Mouse (Mus musculus) left cerebral cortex, postnatal 14 days (tissue): ENCODE data around the gene Zmiz1. TPM values are rescaled to one million over a fixed set of nuclear protein-coding genes. Genes with fewer than 3 reads are reported as not detected.

Experiments used
- DNase-seq, 2 experiments: peaks; one replicate each; pipeline ENCODE4 v3.0.0; 2021 to 2022; ENCODE audit warnings: low spot score in 2 of 2, mixed read lengths in 1 of 2
- intact Hi-C: fragments of 180-260 bp; cut with DNase I; formaldehyde crosslinking; loops from one replicate; pipeline ENCODE4 v1.15.1; 2025
- total RNA-seq, 2 experiments: library from RNA; stranded (reverse); gene quantifications; 2 replicates each; pipeline ENCODE4 v1.2.3; 2021

Zmiz1 gene
- total RNA-seq, 2 experiments from 2014 or later: 86.2 to 98.9 TPM

DNA sequence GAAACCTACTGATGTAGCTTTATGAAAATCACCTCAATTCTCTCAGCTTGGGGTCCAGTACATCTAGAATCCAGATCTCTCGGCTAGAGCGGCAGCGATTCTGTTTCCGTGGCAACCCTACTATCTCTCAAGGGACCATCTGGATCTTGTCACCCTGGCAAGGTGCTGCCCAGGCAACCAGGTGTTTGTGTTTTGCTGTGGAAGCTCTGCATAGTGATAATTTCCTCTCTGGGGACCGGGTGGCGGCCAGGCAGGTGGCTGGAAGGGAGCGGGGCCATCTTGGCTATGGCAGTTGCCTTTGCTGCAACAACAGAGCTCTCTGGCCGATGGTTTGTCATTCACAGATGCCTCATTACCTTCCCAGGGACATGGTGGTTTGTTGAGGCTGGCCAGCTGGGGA is 134.9 kb downstream of the Zmiz1 start:
- no peak for DNase-seq
- intact Hi-C loops: no loop called here

- intact Hi-C loops: no loop called here
- DNase-seq: no peak
Measured at GRCm38 (mm10) chr14:25594611-25595010, 135.6 kb downstream of the Zmiz1 start.

GRCm38 (mm10) chr14:25598960-25599359 is 140.0 kb downstream of the Zmiz1 start:
- intact Hi-C loops: no loop called here
- DNase-seq: no peak

- intact Hi-C loops: no loop called here
- DNase-seq: no peak
Measured at GRCm38 (mm10) chr14:25599934-25600333, 140.9 kb downstream of the Zmiz1 start.

GRCm38 (mm10) chr14:25600358-25600757 is 141.4 kb downstream of the Zmiz1 start:
- intact Hi-C loops: no loop called here
- no peak for DNase-seq

- intact Hi-C loops: no loop called here
- no peak for DNase-seq
Measured at GRCm38 (mm10) chr14:25600951-25601350, 142.0 kb downstream of the Zmiz1 start.

DNA sequence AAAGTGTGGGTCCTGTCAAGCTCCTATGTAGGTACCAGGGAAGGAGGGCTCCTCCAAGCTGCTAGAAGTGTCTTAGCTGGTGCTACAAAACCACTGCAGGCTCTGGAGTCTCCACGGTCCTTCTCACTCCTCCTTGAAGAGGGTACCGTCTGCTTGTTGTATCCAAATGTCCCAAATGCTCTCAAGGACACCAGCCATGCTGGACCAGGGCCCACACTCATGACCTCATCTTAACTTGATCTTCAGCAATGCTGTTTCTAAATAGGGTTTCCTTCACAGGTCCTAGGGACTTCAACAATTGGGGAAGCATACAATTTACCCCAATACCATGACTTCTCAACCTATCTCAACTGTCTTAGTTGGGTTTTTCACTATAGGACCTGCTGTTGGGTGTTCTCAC is 143.0 kb downstream of the Zmiz1 start:
- intact Hi-C loops: no loop called here
- no peak for DNase-seq

DNA sequence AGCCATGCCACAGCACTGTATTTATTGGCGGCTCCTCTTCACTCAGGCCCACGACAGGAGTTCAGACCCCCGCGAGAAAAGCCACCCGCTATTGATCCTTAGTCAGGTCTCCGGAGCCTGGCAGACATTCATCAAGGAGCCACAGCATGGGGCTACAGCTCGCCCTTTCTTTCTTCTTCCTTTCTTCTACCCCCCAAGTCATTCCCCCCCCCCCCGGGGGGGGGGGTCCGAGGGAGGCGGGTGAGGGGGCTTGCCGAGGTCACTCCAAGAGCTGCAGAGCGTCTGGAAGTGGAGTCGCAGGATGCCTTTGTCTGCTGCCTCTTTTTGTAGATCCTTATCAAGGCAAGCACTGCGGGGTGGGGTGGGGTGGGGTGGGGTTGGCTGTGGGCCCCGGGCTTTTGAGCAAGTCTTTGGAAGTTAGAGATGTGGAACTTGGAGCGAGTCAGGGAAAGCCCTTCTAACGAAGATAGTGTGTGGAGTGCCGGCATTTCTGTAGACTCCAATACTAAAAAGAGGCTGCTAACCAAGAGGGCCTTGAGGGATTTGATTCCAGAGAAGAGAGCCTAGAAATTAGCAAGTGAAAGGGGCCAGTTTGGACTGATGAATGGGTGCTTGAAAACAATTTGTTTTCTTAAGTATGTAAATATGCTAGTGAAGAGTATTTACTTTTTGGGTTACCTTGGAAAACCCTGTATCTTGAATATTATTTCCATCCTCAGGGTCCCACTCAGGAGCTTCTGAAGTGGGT is 145.6 kb downstream of the Zmiz1 start:
- intact Hi-C loops: loop anchor here (5.0 kb wide), 1 partner anchor 38 kb away; no protein-coding TSS in a partner anchor
- no peak for DNase-seq

DNA sequence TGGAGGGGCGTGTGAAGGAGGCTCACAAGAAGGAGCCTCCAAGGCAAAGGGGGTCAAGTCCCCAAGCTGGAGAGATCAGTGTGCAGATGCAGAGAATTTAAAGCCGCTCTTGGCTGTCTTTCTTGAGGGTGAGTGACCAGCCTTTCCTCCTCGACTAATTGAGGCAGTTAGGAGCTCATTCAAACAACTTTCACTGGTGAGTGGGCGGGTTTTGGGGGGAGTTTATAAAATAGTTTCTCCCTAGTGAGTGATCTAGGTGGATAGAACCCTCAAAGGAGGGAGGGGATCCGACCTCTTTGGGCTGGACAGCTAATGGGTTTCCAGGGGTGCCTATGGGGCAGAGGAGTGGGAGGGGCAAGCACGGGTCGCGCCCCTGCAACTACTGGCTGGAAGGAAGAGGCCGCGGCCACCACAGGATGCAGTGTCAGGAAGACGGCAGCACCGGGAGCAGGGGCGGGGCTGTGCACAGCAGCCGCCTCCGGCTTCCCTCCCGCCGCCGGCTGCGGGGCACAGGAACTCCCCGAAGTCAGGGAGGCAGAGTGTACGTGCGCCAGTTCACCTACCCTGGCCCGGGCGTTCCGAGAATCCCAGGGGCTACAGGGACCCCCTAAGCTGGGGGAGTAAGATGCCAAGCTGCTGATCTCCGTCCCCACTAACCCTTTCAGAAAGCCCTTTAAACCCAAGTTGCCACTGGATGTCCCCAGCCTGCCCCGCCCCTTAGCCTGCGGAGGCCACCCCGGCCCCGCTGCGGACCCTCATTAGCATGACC is 147.6 kb downstream of the Zmiz1 start:
- intact Hi-C loops: loop anchor here (5.0 kb wide), 1 partner anchor 36 kb away; no protein-coding TSS in a partner anchor
- peak; percentile 53 to 60 for DNase-seq

- intact Hi-C loops: loop anchor here (5.0 kb wide), 1 partner anchor 35 kb away; no protein-coding TSS in a partner anchor
- DNase-seq: peak; percentile 65 to 74
Measured at GRCm38 (mm10) chr14:25607141-25607967, 148.4 kb downstream of the Zmiz1 start.

- peak; percentile 58 to 60 for DNase-seq
- intact Hi-C loops: loop anchor here (2.0 to 5.0 kb wide), 2 partner anchors 34 to 59 kb away; no protein-coding TSS in a partner anchor
Measured at GRCm38 (mm10) chr14:25607968-25608491, 149.0 kb downstream of the Zmiz1 start.

- intact Hi-C loops: loop anchor here (2.0 to 5.0 kb wide), 2 partner anchors 34 to 58 kb away; no protein-coding TSS in a partner anchor
- DNase-seq: no peak
Measured at GRCm38 (mm10) chr14:25608618-25609017, 149.6 kb downstream of the Zmiz1 start.

DNA sequence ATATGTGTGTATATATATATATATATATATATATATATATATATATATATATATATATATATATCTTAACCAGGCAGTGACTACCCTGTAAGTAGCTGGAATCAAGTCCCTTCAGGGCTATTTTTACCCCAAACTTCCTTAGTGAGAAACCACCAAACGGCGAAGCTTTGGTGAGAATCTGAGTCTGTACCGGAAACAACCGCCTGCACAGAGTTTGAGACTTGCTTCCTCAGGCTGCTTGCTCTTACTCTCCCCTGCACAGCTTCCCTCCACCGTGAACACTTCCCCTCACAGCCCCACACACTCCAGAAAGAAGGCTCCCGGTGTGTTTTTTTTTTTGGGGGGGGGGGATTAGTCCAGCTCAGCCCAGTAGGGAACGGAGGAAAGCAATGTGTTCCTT is 150.4 kb downstream of the Zmiz1 start:
- intact Hi-C loops: loop anchor here (2.0 to 5.0 kb wide), 2 partner anchors 33 to 57 kb away; no protein-coding TSS in a partner anchor
- DNase-seq: peak; percentile 54 to 58

- no peak for DNase-seq
- intact Hi-C loops: no loop called here
Measured at GRCm38 (mm10) chr14:25610396-25611158, 151.6 kb downstream of the Zmiz1 start.

- DNase-seq: no peak
- intact Hi-C loops: no loop called here
Measured at GRCm38 (mm10) chr14:25611159-25611697, 152.2 kb downstream of the Zmiz1 start.

DNA sequence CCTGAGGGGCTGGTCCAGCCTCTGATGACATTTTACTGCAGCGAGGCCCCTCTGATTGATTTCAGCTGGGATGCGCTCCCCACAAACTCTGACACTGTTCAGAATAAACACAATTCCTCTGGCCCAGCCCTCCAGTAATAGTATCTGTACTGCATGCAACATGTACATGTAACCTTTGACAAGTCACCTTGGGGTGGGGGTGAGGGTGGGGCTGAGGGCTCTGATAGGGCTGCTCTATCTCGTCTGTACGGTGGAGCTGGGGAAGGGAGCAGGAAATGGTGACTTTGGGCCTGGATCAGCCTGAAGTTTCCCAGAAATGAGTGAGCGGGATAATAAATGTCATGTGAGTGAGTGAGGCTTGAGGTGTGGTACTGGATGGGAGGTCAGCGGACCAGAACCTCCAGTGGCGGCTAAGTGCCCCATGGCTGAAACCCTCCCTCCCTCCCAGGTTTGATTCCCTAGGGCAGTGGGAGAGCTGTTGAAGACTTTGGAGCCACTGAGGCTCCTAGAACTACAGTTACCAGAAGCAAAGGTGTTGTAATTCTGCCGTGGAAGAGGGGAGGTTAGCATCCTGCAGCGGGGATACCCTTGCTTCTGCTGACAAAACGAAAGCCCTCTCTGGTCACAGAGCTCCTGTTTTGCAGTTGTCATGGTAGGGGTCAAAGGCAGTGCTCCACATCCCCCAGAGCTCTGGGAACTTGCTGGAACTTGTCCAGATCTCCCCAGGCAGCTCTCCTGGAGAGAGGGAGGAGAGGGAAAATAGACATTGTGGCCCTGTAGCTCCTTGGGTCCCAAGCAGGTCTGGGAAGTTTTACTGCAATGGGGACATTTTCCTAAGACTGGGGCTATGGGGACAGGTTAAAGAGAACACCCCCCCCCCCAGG is 153.1 kb downstream of the Zmiz1 start:
- DNase-seq: no peak
- intact Hi-C loops: no loop called here

- no peak for DNase-seq
- intact Hi-C loops: no loop called here
Measured at GRCm38 (mm10) chr14:25613942-25614575, 155.1 kb downstream of the Zmiz1 start.
